In genomic region chr2:32095351-32096121, GRCm38 (mm10) we compare ENCODE assay signal across 8 mouse cellular contexts. TPM values are rescaled to one million over a fixed set of nuclear protein-coding genes. Genes with fewer than 3 reads are reported as not detected.
A peak's percentile ranks its signal among the peaks of the same experiment; 100 is the strongest.
DNase-seq lines count a peak whose midpoint lies in the region; ATAC-seq lines count a peak whose summit lies in the region.

Plpp7 (plus strand) TSS chr2:32095528.

- peak; percentile 94 for ATAC-seq in hindbrain, embryonic 13.5 days (ENCODE audit: low FRiP score)
- peak; percentile 89 for ATAC-seq in lung, embryonic 16.5 days (ENCODE audit: low read depth)

- H3K4me2 ChIP-seq in hindbrain, embryonic 13.5 days, result peak within 1 kb of the TSS; percentile 89
- H3K4me2 ChIP-seq in lung, embryonic 16.5 days (ENCODE audit: low read depth, low read length), result peak within 1 kb of the TSS; percentile 52

- WGBS in hindbrain, embryonic 13.5 days, result 30% methylated on average over 22 of the region's 22 CpGs
- 48% methylated on average over 22 of the region's 22 CpGs for WGBS in lung, embryonic 16.5 days

- H3K9me3 ChIP-seq in hindbrain, embryonic 13.5 days, result no peaks in the 10 kb centered on the region
- H3K9me3 ChIP-seq in lung, embryonic 16.5 days (ENCODE audit: control insufficient read depth, low read length), result no peaks in the 10 kb centered on the region

- peaks cover 10% of the 10 kb centered on the region; the same call in 1 of the 2 replicates for H3K27me3 ChIP-seq in hindbrain, embryonic 13.5 days
- no peaks in the 10 kb centered on the region for H3K27me3 ChIP-seq in lung, embryonic 16.5 days (ENCODE audit: control insufficient read depth, insufficient read depth, low read depth, low read length)

- peak within 1 kb of the TSS; percentile 57 for H3K4me3 ChIP-seq in hindbrain, embryonic 13.5 days
- H3K4me3 ChIP-seq in lung, embryonic 16.5 days (ENCODE audit: low read length), result peak within 1 kb of the TSS; percentile 43

- peaks cover 23% of the 10 kb centered on the region for H3K4me1 ChIP-seq in hindbrain, embryonic 13.5 days (replicated peaks)
- H3K4me1 ChIP-seq in lung, embryonic 16.5 days (replicated peaks; ENCODE audit: control insufficient read depth, insufficient read depth, low read length), result no peaks in the 10 kb centered on the region

- peak within 1 kb of the TSS; percentile 89 for H3K27ac ChIP-seq in hindbrain, embryonic 13.5 days
- no peak within 1 kb of the TSS for H3K27ac ChIP-seq in lung, embryonic 16.5 days (ENCODE audit: low read length)

- peak; percentile 31 for DNase-seq in adipocyte (ENCODE audit: low spot score)
- DNase-seq in cerebellum, postnatal 36 days, result peak; percentile 78 to 82
- peak; percentile 87 for DNase-seq in gastrocnemius, adult 18-20 months (ENCODE audit: low spot score)
- peak; percentile 61 to 69 for DNase-seq in layer of hippocampus, postnatal 25 days (ENCODE audit: extremely low spot score in 1 of 2, low spot score in 1 of 2)
- peak; percentile 69 for DNase-seq in ovary, postnatal 36 days (ENCODE audit: low spot score)
- no peak for DNase-seq in spleen, postnatal 14 days (ENCODE audit: low spot score in 2 of 2)

- H3K36me3 ChIP-seq in hindbrain, embryonic 13.5 days, result peaks cover 15% of the 10 kb centered on the region
- no peaks in the 10 kb centered on the region for H3K36me3 ChIP-seq in lung, embryonic 16.5 days (ENCODE audit: control insufficient read depth, insufficient read depth, low read length)

- H3K9ac ChIP-seq in hindbrain, embryonic 13.5 days, result peak within 1 kb of the TSS; percentile 84
- H3K9ac ChIP-seq in lung, embryonic 16.5 days (ENCODE audit: low read length), result peak within 1 kb of the TSS; percentile 62

RNA-seq across cellular contexts. Expression of gene Plpp7, which starts in this region (rescaled TPM):
- total RNA-seq in gastrocnemius, adult 18-20 months (2021), result 100 to 1,000 TPM; 105 to 121 TPM
- polyA plus RNA-seq in hindbrain, embryonic 13.5 days (2015; fragmentation: Nextera tagmentation; extraction: Ambion mirVana), result 21.6 and 21.7 TPM in 2 replicates
- 10 to 100 TPM; 23.7 to 24.4 TPM for total RNA-seq in layer of hippocampus, postnatal 25 days (2021)
- 3.6 and 3.9 TPM in 2 replicates for polyA plus RNA-seq in lung, embryonic 16.5 days (2015; fragmentation: Nextera tagmentation; extraction: Ambion mirVana)

Comparison
In these comparisons a context has a peak if more than half of its experiments do, and no peak if none do; other contexts are left out.
1. RNA of gene Plpp7 (total RNA-seq): 105 to 121 TPM in gastrocnemius, adult 18-20 months; 23.7 to 24.4 TPM in layer of hippocampus, postnatal 25 days; every median in the first group is over 4 times any median in the second.
2. DNase-seq: peak in adipocyte (single experiment), cerebellum, postnatal 36 days (2 of 2), gastrocnemius, adult 18-20 months (single experiment), layer of hippocampus, postnatal 25 days (2 of 2) and ovary, postnatal 36 days (single experiment); none in spleen, postnatal 14 days (0 of 2).